Mouse (Mus musculus) ES-Bruce4 (cell line): ENCODE measurements around the gene Csad.

Experiments used
- CTCF ChIP-seq: IDR thresholded peaks from one replicate; pipeline ENCODE4 v1.8.1; 2011; ENCODE audit warnings: low read depth, low read length
- EP300 ChIP-seq: IDR thresholded peaks from 2 replicates; pipeline ENCODE4 v1.6.1; 2011; ENCODE audit warnings: low read depth, low read length; ENCODE audit not compliant: insufficient read depth
- POLR2A ChIP-seq: IDR thresholded peaks from one replicate; pipeline ENCODE4 v1.8.1; 2011; ENCODE audit warnings: low read length; ENCODE audit not compliant: insufficient read depth

DNA sequence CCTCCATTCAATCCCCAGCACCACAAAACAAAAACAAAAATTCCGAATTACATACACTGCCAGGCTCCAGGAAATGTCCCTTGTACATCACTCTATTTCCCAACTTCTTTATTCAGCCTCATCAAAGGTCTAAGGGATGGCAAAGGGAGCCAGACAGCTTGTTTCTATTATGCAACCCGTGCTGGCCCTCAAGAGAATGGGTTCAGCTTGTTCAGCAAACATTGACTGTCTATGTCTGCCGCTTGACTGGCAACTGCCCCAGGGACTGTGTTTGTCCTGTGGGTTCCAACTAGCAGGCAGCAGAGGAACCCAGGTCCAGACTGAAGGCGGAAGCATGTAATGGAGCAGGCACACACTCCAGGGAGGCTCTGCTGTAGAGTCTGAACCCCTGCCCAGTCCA, 5.7 kb downstream of the Csad start:
- TF ChIP-seq CTCF (no peak), POLR2A (no peak), EP300 (no peak)
